Mouse (Mus musculus) forebrain, embryonic 14.5 days (tissue): ENCODE measurements around the gene Tenm3. TPM values are rescaled to one million over a fixed set of nuclear protein-coding genes. Genes with fewer than 3 reads are reported as not detected.

ENCODE experiments used
- ATAC-seq: fragments of 200-750 bp; cut with Nextera tagmentation; 2 replicates; pipeline ENCODE4 v1.8.0; 2017; ENCODE audit warnings: mild to moderate bottlenecking, moderate library complexity
- DNase-seq: peaks from one replicate; pipeline ENCODE4 v3.0.0-alpha.2; 2015; ENCODE audit warnings: low spot score
- H3K27ac ChIP-seq: fragments of 300-500 bp; sonication (generic); 2 replicates; pipeline ENCODE4 v1.5.1; 2014; ENCODE audit warnings: low read depth, mild to moderate bottlenecking, control low read depth, low read length, moderate library complexity
- H3K27me3 ChIP-seq: fragments of 300-500 bp; sonication (generic); replicated peaks from 2 replicates; pipeline ENCODE4 v1.6.1; 2014; ENCODE audit warnings: low read length, control low read depth, mixed read lengths; ENCODE audit not compliant: control insufficient read depth, insufficient read depth
- H3K36me3 ChIP-seq: fragments of 300-500 bp; sonication (generic); 2 replicates; pipeline ENCODE4 v1.6.1; 2014; ENCODE audit warnings: low read length, control low read depth; ENCODE audit not compliant: control insufficient read depth, insufficient read depth
- H3K4me1 ChIP-seq: fragments of 300-500 bp; sonication (generic); 2 replicates; pipeline ENCODE4 v1.6.1; 2014; ENCODE audit warnings: antibody characterized with exemption, low read length, control low read depth; ENCODE audit not compliant: control insufficient read depth, insufficient read depth
- H3K4me2 ChIP-seq: fragments of 300-500 bp; sonication (generic); 2 replicates; pipeline ENCODE4 v1.6.1; 2014; ENCODE audit warnings: mild to moderate bottlenecking, control low read depth, low read length
- H3K4me3 ChIP-seq: fragments of 300-500 bp; sonication (generic); 2 replicates; pipeline ENCODE4 v1.5.1; 2014; ENCODE audit warnings: low read depth, low read length, control low read depth
- H3K9ac ChIP-seq: fragments of 300-500 bp; sonication (generic); 2 replicates; pipeline ENCODE4 v1.6.1; 2014; ENCODE audit warnings: mild to moderate bottlenecking, low read length, control low read depth, moderate library complexity
- H3K9me3 ChIP-seq: fragments of 300-500 bp; sonication (generic); replicated peaks from 2 replicates; pipeline ENCODE4 v1.6.1; 2016; ENCODE audit warnings: low read length, control low read depth, mixed read lengths; ENCODE audit not compliant: control insufficient read depth
- WGBS: fragments of 180-500 bp; shearing (Covaris S2); extraction: QIAGEN DNeasy Blood & Tissue Kit; methylation state at CpG from one replicate; pipeline ENCODE4 v1.1.7; 2014; 5-methylcytosine and 5-hydroxymethylcytosine counted together
- polyA plus RNA-seq: library from polyadenylated mRNA; unstranded; fragments of >200 nt; fragmentation: Nextera tagmentation; extraction: Ambion mirVana; gene quantifications from 2 replicates; pipeline ENCODE4 v1.2.1, GENCODE M21; 2014

Tenm3 gene
- polyA plus RNA-seq, 1 experiment from 2014 or later = 12.5 TPM

DNA sequence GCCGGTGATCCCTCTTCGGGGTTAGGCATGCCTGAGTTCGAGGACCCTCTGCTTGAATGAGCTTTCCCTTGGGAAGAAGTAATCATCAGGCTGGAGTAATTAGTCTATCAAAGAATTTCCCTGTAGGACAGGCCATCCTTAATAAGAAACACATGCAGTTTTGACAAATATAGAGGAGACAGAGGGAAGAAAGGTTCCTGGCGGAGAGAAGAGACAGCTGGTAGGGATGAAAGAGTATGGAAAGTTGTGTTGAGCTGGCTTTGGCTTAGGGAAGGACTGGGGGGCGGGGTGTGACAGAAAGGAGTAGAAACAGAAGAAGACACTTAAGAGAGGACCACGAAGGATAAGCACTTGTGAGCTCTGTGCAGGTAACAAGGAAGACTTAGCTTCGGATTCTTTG, 194.3 kb downstream of the Tenm3 start:
- ATAC-seq (no peak), DNase-seq (no peak)
- Histone ChIP-seq H3K4me3 (no peak overlapping the region), H3K4me2 (no peak overlapping the region), H3K27me3 (no peaks in the 10 kb centered on the region), H3K36me3 (no peaks in the 10 kb centered on the region), H3K4me1 (no peaks in the 10 kb centered on the region), H3K9me3 (no peaks in the 10 kb centered on the region), H3K9ac (no peak overlapping the region), H3K27ac (no peak overlapping the region)
- 84% methylated on average over 7 of the region's 7 CpGs for WGBS

DNA sequence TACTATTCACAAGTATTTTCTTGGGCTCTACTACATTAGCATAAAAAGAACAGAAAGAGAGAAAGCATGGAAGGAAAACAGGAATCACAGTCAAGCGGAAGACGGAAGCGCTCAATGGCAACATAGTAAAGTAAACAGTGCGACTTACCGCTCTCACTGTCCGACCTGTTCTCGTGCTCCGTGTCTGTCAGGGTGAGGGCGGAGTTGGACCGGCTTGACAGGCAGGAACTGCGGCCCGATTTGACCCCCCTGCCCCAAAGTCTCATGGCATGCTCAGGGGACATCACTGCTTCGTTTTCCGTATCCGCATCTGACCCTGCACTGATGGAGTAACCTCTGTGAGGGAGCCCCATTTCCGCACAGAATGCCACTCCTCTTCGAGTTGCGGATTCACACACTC, 197.6 kb downstream of the Tenm3 start:
- ATAC-seq = peak; percentile 42; the same call in 1 of the 2 replicates
- WGBS = 30% methylated on average over 18 of the region's 18 CpGs
- H3K27me3 ChIP-seq = no peaks in the 10 kb centered on the region
- H3K4me1 ChIP-seq = no peaks in the 10 kb centered on the region
- H3K27ac ChIP-seq = no peak overlapping the region
- H3K4me3 ChIP-seq = peak overlapping the region; percentile 23
- peak overlapping the region; percentile 51 for H3K4me2 ChIP-seq
- H3K36me3 ChIP-seq = no peaks in the 10 kb centered on the region
- no peaks in the 10 kb centered on the region for H3K9me3 ChIP-seq
- H3K9ac ChIP-seq = peak overlapping the region; percentile 40; the same call in 1 of the 2 replicates
- DNase-seq = no peak

DNA sequence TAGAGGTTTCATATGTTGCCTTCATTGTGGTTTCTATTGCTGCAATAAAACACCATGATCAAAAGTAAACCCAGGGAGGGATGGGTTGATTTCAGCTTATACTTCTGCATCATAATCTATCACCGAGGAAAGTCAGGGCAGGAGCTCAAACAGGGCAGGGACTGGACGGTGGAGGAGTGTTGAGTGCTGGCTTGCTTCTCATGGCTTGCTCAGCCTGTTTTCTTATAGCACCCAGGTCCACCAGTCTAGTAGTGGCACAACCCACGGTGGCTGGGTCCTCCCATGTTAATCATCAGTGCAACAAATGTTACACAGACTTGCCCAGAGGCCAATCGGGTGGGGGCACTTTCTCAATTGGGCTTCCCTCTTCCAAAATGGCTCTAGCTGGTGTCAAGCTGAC, 205.6 kb downstream of the Tenm3 start:
- 82% methylated on average over 4 of the region's 4 CpGs for WGBS
- Histone ChIP-seq H3K27ac (no peak overlapping the region), H3K9ac (no peak overlapping the region), H3K4me2 (no peak overlapping the region), H3K36me3 (no peaks in the 10 kb centered on the region), H3K9me3 (no peaks in the 10 kb centered on the region), H3K27me3 (no peaks in the 10 kb centered on the region), H3K4me3 (no peak overlapping the region), H3K4me1 (no peaks in the 10 kb centered on the region)
- no peak for DNase-seq
- no peak for ATAC-seq

DNA sequence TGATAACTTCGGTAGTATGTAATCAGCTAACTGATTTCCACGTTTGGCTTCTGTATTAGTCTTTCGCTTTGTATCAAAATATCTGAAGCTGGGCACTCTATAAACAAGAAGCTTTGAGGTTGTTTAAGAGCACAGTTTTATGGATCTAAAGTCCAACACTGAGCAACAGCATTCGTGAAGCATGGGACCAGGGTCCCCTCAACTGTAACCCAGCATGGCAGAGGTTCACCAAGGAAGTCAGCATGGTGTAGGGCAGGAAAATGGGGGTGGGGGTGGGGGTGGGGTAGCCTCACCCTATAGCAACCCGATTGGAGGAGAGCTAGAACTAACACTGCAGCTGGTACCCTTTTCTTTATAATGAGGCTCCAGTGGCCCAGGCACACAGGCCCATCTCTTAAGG, 206.8 kb downstream of the Tenm3 start:
- Histone ChIP-seq H3K9me3 (no peaks in the 10 kb centered on the region), H3K4me3 (no peak overlapping the region), H3K9ac (no peak overlapping the region), H3K36me3 (no peaks in the 10 kb centered on the region), H3K4me2 (no peak overlapping the region), H3K27me3 (no peaks in the 10 kb centered on the region), H3K27ac (no peak overlapping the region), H3K4me1 (no peaks in the 10 kb centered on the region)
- 86% methylated on average over 5 of the region's 5 CpGs for WGBS
- DNase-seq = no peak
- ATAC-seq = no peak

DNA sequence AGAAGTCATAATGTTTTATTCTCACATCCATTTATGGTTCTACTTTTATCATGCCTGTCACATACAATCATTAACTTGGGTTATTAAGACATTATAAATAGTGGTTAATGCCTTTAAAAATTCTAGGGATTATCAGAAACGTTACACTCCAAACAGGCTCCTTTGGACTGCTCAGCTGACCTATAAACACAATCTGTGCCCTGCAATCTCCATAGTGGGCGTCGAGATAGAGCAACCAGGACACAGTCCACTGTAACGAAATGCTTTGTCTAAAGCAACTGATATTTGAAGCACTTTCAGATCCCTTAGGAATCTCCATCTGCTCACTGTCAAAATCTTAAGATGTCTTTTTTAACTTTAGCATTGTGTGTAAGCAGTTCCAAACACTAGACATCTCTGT, 207.9 kb downstream of the Tenm3 start:
- WGBS = 67% methylated on average over 4 of the region's 4 CpGs
- ATAC-seq (no peak), DNase-seq (no peak)
- H3K27me3 ChIP-seq = no peaks in the 10 kb centered on the region
- H3K4me3 ChIP-seq = no peak overlapping the region
- no peaks in the 10 kb centered on the region for H3K36me3 ChIP-seq
- no peak overlapping the region for H3K9ac ChIP-seq
- H3K27ac ChIP-seq = no peak overlapping the region
- H3K9me3 ChIP-seq = no peaks in the 10 kb centered on the region
- no peak overlapping the region for H3K4me2 ChIP-seq
- H3K4me1 ChIP-seq = no peaks in the 10 kb centered on the region

DNA sequence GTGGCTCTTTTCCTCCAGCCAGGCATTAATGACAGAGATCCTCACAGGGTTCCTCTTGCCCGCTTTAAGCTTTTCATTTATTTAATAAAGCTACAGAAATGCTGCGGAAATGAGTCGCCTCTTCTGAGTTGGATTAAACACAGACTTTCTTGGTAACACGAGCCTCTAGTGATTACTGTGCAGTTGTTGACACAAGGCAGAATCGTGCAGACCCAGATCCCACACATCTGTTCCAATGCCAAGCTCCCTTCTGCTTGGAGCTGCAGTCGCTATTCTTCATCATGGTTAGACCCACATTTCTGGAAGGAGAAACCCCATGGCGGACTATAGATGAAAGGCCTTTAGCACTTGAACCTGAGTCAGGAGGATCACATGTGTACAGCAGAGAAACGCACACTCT, 210.3 kb downstream of the Tenm3 start:
- H3K4me3 ChIP-seq = no peak overlapping the region
- H3K4me1 ChIP-seq = no peaks in the 10 kb centered on the region
- H3K9me3 ChIP-seq = no peaks in the 10 kb centered on the region
- no peaks in the 10 kb centered on the region for H3K27me3 ChIP-seq
- DNase-seq = no peak
- ATAC-seq = no peak
- H3K36me3 ChIP-seq = no peaks in the 10 kb centered on the region
- no peak overlapping the region for H3K27ac ChIP-seq
- H3K9ac ChIP-seq = no peak overlapping the region
- H3K4me2 ChIP-seq = no peak overlapping the region
- WGBS = 87% methylated on average over 8 of the region's 8 CpGs

DNA sequence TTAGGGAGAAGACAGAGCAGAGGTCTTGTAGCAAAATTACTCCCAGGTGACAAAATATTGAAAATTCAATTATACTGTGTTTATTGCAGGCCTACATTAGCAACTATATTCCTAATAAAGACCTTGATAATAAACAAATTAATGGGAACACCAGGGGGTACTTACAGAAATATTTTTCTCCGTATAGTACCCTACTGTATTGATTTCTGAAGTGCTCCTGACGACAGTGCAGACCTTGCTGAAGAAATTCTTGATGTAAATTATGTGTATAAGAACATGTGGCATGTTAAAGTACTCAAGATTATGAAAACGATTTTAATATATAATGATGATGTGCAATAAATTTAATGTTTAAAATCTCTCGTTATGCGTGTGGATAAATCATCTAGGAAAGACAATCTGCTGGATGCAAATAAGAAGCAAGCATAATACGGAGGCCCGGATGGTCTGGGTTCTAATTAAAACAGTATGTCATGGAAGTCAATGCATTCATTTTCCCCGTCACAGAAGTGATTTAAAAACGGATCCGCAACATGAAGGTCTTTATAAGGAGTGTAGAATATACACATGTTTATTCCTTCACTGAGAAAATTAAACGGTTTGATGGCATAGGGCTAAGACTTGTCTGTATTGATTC, 221.1 kb downstream of the Tenm3 start:
- Histone ChIP-seq H3K36me3 (no peaks in the 10 kb centered on the region), H3K27ac (no peak overlapping the region), H3K27me3 (no peaks in the 10 kb centered on the region), H3K4me2 (no peak overlapping the region), H3K4me3 (no peak overlapping the region), H3K9ac (no peak overlapping the region), H3K4me1 (no peaks in the 10 kb centered on the region), H3K9me3 (no peaks in the 10 kb centered on the region)
- DNase-seq (no peak), ATAC-seq (no peak)
- WGBS = 87% methylated on average over 11 of the region's 11 CpGs

DNA sequence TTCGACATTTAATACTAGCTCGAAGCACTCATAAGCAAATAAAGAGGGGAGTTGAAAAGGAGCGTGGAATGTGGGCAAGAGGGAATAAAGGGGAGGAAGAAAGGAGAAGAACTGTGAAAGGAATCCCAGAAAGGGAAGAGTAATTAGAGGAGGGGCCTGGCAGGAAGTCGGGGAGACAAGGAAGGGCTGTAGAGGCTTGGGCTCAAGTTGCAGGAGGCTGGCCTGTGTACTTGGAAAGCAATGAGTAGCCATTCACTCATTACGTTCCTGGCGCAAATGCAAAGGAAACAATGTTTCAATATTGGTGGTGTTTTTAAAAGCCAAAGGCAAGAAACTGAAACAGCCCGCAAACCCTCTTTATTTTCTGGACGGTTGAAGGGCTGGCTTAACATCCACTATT, 228.7 kb downstream of the Tenm3 start:
- DNase-seq (peak; percentile 65), ATAC-seq (peak; percentile 47; the same call in 1 of the 2 replicates)
- Histone ChIP-seq H3K9ac (no peak overlapping the region), H3K27me3 (no peaks in the 10 kb centered on the region), H3K4me2 (no peak overlapping the region), H3K27ac (no peak overlapping the region), H3K9me3 (no peaks in the 10 kb centered on the region), H3K4me3 (no peak overlapping the region), H3K4me1 (peaks cover 4% of the 10 kb centered on the region; the same call in 1 of the 2 replicates), H3K36me3 (no peaks in the 10 kb centered on the region)
- 3% methylated on average over 8 of the region's 8 CpGs for WGBS

DNA sequence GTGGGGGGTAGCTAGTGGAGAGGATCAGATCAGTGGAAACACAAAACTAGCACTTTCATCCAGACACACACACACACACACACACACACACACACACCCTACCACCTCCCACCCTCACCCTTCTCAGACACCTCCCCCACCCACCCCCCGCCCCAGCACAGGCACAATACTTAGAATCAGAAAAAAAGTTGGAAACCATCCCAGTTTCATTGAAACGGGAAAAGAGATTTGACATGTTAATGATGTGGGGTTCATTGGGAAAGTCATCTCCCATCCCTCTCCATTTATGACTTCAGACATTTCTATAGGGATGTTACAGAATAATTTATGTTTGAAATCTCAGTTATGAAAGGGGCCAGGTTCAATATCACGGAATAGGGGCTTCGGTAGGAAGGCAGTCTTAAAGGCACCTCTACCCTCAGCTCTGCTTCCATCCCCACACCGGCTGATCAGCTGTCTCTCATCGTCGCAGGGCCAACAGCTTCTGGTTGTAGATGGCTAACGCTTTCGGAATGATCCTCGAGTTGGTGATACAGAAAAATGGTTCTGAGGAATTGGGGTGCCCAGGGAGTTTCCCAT, 231.7 kb downstream of the Tenm3 start:
- H3K9ac ChIP-seq = no peak overlapping the region
- WGBS = 75% methylated on average over 10 of the region's 10 CpGs
- ATAC-seq (0 out of 2 replicates have a peak, but pooled peaks have one; percentile 36), DNase-seq (peak; percentile 24)
- H3K4me3 ChIP-seq = no peak overlapping the region
- H3K36me3 ChIP-seq = no peaks in the 10 kb centered on the region
- H3K27ac ChIP-seq = no peak overlapping the region
- no peaks in the 10 kb centered on the region for H3K9me3 ChIP-seq
- no peaks in the 10 kb centered on the region for H3K27me3 ChIP-seq
- H3K4me1 ChIP-seq = peaks cover 4% of the 10 kb centered on the region; the same call in 1 of the 2 replicates
- H3K4me2 ChIP-seq = no peak overlapping the region
